Mouse (Mus musculus) myocyte (in vitro differentiated cells): ENCODE measurements around the gene Prrc2b.

Experiments used
- E2F4 ChIP-seq: IDR thresholded peaks from one replicate; pipeline ENCODE4 v1.6.1; 2011; ENCODE audit warnings: mild to moderate bottlenecking, control low read depth, moderate library complexity; ENCODE audit not compliant: insufficient read depth
- MAX ChIP-seq: IDR thresholded peaks from one replicate; pipeline ENCODE4 v1.6.1; 2011; ENCODE audit warnings: low read depth, mild to moderate bottlenecking, control low read depth
- POLR2A ChIP-seq: IDR thresholded peaks from one replicate; pipeline ENCODE4 v1.6.1; 2011; ENCODE audit warnings: low read depth, mild to moderate bottlenecking, control low read depth, moderate library complexity; ENCODE audit not compliant: insufficient read length
- USF1 ChIP-seq: IDR thresholded peaks from one replicate; pipeline ENCODE4 v1.6.1; 2011; ENCODE audit warnings: low read depth, mild to moderate bottlenecking, control low read depth, moderate library complexity

DNA sequence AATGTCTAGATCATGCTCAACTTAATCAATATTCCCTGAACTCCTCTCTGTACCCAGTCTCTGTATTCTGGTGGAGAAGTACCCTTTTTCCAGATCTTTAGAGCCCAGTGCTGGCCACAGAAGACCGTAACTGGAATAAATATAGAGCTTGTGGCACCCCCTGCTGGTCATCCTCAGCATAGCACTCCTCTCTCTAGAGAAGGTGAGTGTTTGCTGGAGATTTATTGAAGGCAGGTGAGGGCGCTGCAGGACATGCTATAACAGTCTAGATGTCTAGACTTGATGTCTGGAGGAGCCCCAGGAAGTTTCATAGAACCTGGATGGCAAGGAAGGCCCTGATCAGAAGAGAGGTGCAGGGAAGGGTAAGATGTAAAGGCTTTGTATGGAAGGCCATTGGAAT is 16.8 kb upstream of the Prrc2b start:
- no peak for TF ChIP-seq E2F4
- TF ChIP-seq POLR2A, result no peak
- TF ChIP-seq MAX, result no peak
- TF ChIP-seq USF1, result no peak
